Mouse (Mus musculus) liver, embryonic 15.5 days (tissue): ENCODE measurements around the gene N4bp1. TPM values are rescaled to one million over a fixed set of nuclear protein-coding genes. Genes with fewer than 3 reads are reported as not detected.

Experiments
- ATAC-seq: fragments of 200-750 bp; cut with Nextera tagmentation; 2 replicates; pipeline ENCODE4 v1.8.0; 2017; ENCODE audit warnings: moderate number of reproducible peaks, mild to moderate bottlenecking, moderate library complexity; ENCODE audit not compliant: insufficient read depth
- H3K27ac ChIP-seq: fragments of 300-500 bp; sonication (generic); replicated peaks from 2 replicates; pipeline ENCODE4 v1.5.1; 2015; ENCODE audit warnings: mild to moderate bottlenecking, inconsistent platforms
- H3K27me3 ChIP-seq: fragments of 300-500 bp; sonication (generic); 2 replicates; pipeline ENCODE4 v1.6.1; 2015; ENCODE audit warnings: mild to moderate bottlenecking, inconsistent platforms
- H3K36me3 ChIP-seq: fragments of 300-500 bp; sonication (generic); replicated peaks from 2 replicates; pipeline ENCODE4 v1.6.1; 2015; ENCODE audit warnings: moderate library complexity, mild to moderate bottlenecking, inconsistent platforms
- H3K4me1 ChIP-seq: fragments of 300-500 bp; sonication (generic); replicated peaks from 2 replicates; pipeline ENCODE4 v1.6.1; 2015; ENCODE audit warnings: inconsistent platforms
- H3K4me2 ChIP-seq: fragments of 300-500 bp; sonication (generic); 2 replicates; pipeline ENCODE4 v1.6.1; 2015; ENCODE audit warnings: moderate library complexity, mild to moderate bottlenecking, inconsistent platforms
- H3K4me3 ChIP-seq: fragments of 300-500 bp; sonication (generic); replicated peaks from 2 replicates; pipeline ENCODE4 v1.5.1; 2015; ENCODE audit warnings: mild to moderate bottlenecking, inconsistent platforms
- H3K9ac ChIP-seq: fragments of 300-500 bp; sonication (generic); 2 replicates; pipeline ENCODE4 v1.6.1; 2015; ENCODE audit warnings: moderate library complexity, mild to moderate bottlenecking, inconsistent platforms
- H3K9me3 ChIP-seq: fragments of 300-500 bp; sonication (generic); replicated peaks from 2 replicates; pipeline ENCODE4 v1.6.1; 2016; ENCODE audit warnings: inconsistent platforms
- WGBS: fragments of 180-500 bp; shearing (Covaris S2); methylation state at CpG from one replicate; pipeline ENCODE4 v1.1.7; 2015; ENCODE audit warnings: mixed read lengths; ENCODE audit not compliant: insufficient replicate concordance; 5-methylcytosine and 5-hydroxymethylcytosine counted together
- polyA plus RNA-seq: library from polyadenylated mRNA; unstranded; fragments of >200 nt; fragmentation: Nextera tagmentation; extraction: Ambion mirVana; gene quantifications from 2 replicates; pipeline ENCODE4 v1.2.1, GENCODE M21; 2015

Gene N4bp1
- polyA plus RNA-seq, 1 experiment from 2014 or later, result 2.3 TPM

DNA sequence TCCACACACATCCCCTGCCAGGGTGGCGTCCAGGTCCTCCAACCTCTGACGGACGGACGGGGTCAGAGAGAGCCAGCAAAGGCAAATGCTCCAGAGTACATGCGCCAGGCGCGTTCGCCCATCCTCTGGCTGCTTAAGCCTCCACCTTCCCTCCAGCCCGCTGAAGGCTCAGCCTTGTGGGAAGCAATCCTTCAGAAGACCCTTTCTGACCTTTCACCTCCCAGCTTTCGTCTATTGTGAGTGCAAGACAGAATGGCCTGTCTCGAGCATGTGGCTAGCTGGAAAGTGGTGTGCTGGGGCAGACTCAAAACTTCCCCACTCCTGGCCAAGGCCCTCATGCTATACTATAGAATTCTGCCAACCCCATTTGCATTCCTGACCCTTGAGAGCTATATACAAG is 30.4 kb downstream of the N4bp1 start:
- Histone ChIP-seq H3K4me1 (no peaks in the 10 kb centered on the region), H3K4me2 (no peak overlapping the region), H3K9ac (no peak overlapping the region), H3K27ac (no peak overlapping the region), H3K36me3 (peaks cover 15% of the 10 kb centered on the region), H3K9me3 (no peaks in the 10 kb centered on the region), H3K27me3 (no peaks in the 10 kb centered on the region), H3K4me3 (no peak overlapping the region)
- no peak for ATAC-seq
- WGBS, result 82% methylated on average over 11 of the region's 11 CpGs

DNA sequence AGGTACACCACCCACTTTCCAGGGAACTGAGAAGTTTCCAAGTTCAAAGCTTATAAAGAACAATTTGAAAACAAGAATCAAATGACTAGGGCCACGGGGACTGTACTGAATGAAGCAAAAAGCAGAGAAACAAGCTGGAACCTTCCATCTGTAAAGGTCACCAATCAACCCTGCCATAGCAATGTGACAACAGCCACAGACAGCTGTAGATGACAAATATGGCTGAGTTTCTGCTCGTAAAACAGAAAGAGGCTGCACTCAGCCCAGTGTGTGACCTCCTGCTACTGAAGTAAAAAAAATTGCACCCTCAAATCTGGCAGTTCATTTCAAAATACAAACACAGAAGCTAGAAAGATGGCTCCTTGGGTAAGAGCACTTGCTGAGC is 31.1 kb downstream of the N4bp1 start:
- Histone ChIP-seq H3K4me3 (no peak overlapping the region), H3K4me2 (no peak overlapping the region), H3K9me3 (no peaks in the 10 kb centered on the region), H3K36me3 (peaks cover 13% of the 10 kb centered on the region), H3K9ac (no peak overlapping the region), H3K27me3 (no peaks in the 10 kb centered on the region), H3K27ac (no peak overlapping the region), H3K4me1 (no peaks in the 10 kb centered on the region)
- no peak for ATAC-seq
- WGBS, result 61% methylated on average over 2 of the region's 2 CpGs

DNA sequence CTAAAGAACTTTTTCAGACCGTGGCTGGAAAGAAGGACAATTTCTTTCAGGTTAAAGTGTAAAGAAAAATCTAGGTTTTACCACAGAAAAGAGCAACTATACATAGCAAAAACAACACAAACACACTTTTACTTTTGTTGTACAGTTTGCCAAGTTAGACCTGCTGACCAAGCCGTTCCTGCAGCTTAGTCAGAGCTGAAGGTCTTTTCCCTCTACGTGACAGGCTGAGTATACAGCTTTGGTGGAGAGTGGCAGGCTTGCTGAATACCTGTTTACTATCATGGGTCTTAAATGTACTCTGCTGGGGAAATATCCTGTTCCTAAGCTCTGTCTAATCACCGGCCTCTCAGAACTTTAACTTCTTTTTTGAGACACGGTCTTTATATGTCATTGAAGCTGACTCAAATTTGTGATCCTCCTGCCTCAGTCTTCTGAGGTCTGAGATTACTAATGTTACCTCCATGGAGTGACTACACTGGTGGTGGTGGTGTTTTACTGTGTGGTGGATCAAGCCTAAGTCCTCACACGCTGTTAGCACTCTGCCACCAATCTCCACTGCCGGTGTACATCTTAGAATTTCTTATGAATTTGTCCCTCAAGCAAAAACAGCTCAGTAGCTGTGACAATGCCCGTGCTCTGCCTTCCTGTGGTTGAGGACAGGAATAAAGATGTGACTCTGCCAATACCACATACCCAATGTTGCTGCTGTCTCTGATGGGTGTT is 31.6 kb downstream of the N4bp1 start:
- ATAC-seq, result no peak
- H3K4me1 ChIP-seq, result no peaks in the 10 kb centered on the region
- no peak overlapping the region for H3K4me2 ChIP-seq
- no peaks in the 10 kb centered on the region for H3K27me3 ChIP-seq
- H3K4me3 ChIP-seq, result no peak overlapping the region
- 75% methylated on average over 8 of the region's 8 CpGs for WGBS
- no peak overlapping the region for H3K27ac ChIP-seq
- no peaks in the 10 kb centered on the region for H3K9me3 ChIP-seq
- H3K36me3 ChIP-seq, result peaks cover 14% of the 10 kb centered on the region
- H3K9ac ChIP-seq, result no peak overlapping the region

DNA sequence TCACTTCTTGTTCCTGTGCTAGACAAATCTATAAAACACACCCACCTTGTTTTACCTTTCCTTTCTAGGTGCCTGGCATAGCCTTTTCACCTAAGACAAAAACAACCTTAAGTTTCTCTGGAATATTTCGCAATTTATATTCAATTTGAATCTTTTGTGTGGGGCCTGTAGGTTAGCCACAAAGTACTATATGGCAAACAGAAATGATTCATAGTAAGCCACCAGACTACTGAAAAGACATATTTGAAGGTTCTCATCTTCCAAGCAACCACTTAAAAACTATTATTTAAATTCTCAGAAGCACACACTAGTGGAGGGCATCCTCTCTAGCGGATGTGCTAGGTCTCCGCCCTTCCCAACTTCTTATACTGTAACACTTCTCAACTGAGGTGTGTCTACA is 32.6 kb downstream of the N4bp1 start:
- H3K9ac ChIP-seq, result no peak overlapping the region
- H3K27me3 ChIP-seq, result no peaks in the 10 kb centered on the region
- no peak overlapping the region for H3K4me2 ChIP-seq
- H3K27ac ChIP-seq, result no peak overlapping the region
- H3K4me1 ChIP-seq, result no peaks in the 10 kb centered on the region
- no peaks in the 10 kb centered on the region for H3K9me3 ChIP-seq
- no peak for ATAC-seq
- 89% methylated on average over 3 of the region's 3 CpGs for WGBS
- no peak overlapping the region for H3K4me3 ChIP-seq
- peaks cover 23% of the 10 kb centered on the region for H3K36me3 ChIP-seq

DNA sequence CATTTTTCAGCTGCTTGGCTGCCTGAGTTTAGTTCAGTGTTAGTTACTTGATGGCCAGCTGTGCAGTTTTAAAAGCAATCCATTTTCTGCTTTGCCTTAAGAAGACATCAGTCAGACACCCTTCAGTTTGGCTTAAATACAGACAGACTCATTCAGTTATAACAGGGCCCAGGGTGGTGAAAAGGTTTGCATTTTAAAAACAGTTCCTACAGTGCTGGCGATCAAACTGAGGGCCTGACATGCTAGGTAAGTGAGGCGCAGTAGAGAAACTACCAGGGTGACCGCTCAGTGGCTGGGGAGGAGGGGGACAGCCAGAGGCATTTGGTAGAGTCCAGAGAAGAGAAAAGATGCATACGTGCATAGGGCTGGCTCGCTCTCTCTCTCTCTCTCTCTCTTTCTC is 36.2 kb downstream of the N4bp1 start:
- ATAC-seq, result no peak
- WGBS, result 82% methylated on average over 5 of the region's 5 CpGs

DNA sequence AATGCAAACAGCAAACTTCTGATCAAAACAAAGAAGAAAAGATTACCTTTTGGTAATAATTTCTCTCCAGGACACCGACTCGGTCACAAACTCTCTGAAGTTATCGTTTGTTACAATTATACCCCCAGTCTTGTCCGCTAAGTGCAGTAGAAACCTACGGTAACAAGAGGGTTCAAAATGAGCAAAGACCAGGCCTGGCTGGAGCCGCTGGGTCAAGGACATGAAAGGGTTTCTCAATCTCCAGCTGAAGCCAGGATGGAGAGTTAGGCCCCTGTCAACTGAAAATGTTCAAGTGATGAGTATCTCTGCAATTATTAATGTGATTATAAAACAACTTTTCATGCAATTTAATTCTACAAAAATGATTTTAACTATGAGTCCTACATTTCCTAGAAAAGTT is 36.7 kb downstream of the N4bp1 start:
- Histone ChIP-seq H3K9me3 (no peaks in the 10 kb centered on the region), H3K27ac (no peak overlapping the region), H3K27me3 (no peaks in the 10 kb centered on the region), H3K4me3 (no peak overlapping the region), H3K4me1 (0 out of 2 replicates have a peak, but pooled peaks cover 4% of the 10 kb centered on the region), H3K9ac (no peak overlapping the region), H3K4me2 (no peak overlapping the region), H3K36me3 (peaks cover 38% of the 10 kb centered on the region)
- 83% methylated on average over 6 of the region's 6 CpGs for WGBS
- ATAC-seq, result no peak

More for the DNA sequence above, 36.2 kb downstream of the N4bp1 start:
- Histone ChIP-seq H3K4me3 (no peak overlapping the region), H3K36me3 (peaks cover 33% of the 10 kb centered on the region), H3K27ac (no peak overlapping the region), H3K27me3 (no peaks in the 10 kb centered on the region), H3K4me1 (0 out of 2 replicates have a peak, but pooled peaks cover 4% of the 10 kb centered on the region), H3K9ac (no peak overlapping the region), H3K4me2 (no peak overlapping the region), H3K9me3 (no peaks in the 10 kb centered on the region)

DNA sequence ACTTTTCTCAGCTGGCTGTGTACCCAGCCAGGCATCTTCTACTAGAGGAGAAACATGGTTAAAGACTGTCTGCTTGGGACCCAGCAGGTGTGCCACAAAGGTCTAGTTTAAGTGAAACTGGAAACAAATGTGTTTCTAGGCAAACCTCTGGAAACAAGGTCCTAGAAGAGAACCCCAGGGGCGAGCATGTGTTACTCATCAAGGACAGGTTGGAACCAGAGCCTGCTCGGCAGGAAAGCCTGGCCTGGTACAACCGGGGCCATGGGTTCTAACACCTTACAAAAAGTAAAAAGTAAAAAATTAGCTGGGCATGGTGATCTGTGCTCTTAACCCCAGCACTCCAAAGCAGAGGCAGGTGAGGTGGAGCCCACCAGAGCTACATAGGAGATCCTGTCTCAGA is 38.0 kb downstream of the N4bp1 start:
- Histone ChIP-seq H3K27me3 (no peaks in the 10 kb centered on the region), H3K27ac (no peak overlapping the region), H3K4me3 (no peak overlapping the region), H3K4me2 (no peak overlapping the region), H3K9ac (no peak overlapping the region), H3K9me3 (no peaks in the 10 kb centered on the region), H3K36me3 (peaks cover 44% of the 10 kb centered on the region), H3K4me1 (0 out of 2 replicates have a peak, but pooled peaks cover 4% of the 10 kb centered on the region)
- no peak for ATAC-seq
- WGBS, result 72% methylated on average over 3 of the region's 3 CpGs

DNA sequence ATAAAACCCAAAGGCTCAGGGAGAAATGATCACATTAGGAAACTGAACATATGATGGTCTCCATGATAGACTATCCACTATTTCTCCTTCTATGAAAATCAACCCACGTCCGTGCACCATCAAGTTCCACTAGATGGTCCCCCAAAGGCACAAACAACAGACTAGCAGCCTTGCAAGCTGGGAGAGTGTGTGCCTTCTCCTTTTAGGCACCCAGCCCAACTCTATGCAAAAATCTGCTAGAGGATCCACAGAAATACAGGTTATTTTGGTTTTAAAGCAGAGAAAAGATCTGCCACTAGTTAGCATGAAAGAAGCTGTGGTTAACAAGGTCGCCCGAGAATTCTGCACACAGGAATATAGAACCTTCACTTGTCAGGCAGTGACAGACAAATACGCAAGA is 39.2 kb downstream of the N4bp1 start:
- Histone ChIP-seq H3K9ac (no peak overlapping the region), H3K4me1 (0 out of 2 replicates have a peak, but pooled peaks cover 4% of the 10 kb centered on the region), H3K9me3 (no peaks in the 10 kb centered on the region), H3K4me2 (no peak overlapping the region), H3K27ac (no peak overlapping the region), H3K36me3 (peaks cover 44% of the 10 kb centered on the region), H3K27me3 (no peaks in the 10 kb centered on the region), H3K4me3 (no peak overlapping the region)
- no peak for ATAC-seq
- WGBS, result 67% methylated on average over 5 of the region's 5 CpGs

DNA sequence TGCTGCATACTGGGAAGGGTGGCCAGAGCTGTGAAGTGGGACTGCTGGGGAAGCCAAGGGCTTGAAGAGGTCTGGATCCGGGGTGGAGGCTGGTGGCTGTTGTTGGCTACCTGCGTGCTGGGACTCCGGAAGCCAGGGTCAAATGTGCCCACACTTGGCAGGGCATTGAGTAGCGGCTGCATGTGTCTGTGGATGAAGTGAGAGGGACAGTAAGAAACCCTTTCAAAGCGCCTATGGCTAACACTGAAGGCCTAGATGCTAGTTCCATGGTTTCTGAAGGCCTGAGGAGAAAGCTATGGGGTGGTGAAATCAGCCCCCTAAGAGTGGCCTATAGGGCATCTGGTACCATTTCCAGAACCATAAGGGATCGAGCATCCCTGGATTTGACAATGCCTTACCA is 40.2 kb downstream of the N4bp1 start:
- Histone ChIP-seq H3K4me1 (0 out of 2 replicates have a peak, but pooled peaks cover 4% of the 10 kb centered on the region), H3K36me3 (peaks cover 44% of the 10 kb centered on the region), H3K4me3 (no peak overlapping the region), H3K27me3 (no peaks in the 10 kb centered on the region), H3K4me2 (no peak overlapping the region), H3K27ac (no peak overlapping the region), H3K9me3 (no peaks in the 10 kb centered on the region), H3K9ac (no peak overlapping the region)
- 64% methylated on average over 6 of the region's 6 CpGs for WGBS
- ATAC-seq, result no peak

DNA sequence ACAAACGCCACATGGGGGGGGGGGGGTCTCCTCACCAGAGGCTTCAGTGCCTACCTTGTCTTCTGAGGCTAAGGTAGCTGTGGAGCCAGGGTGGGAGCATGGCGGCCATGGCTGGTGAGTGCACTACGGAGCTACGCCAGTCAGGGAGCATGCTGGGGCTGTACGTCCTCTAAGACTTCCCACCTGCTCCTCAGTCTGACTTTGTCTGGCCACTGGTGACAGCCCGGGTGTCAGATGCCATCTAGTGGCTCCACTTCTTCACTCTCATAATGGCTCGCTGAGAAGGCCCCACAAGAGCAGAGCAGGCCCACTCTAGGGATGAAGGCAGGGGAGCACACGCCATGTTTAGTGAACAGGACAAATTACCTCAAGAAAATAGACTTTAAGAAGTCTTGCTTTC is 41.2 kb downstream of the N4bp1 start:
- H3K36me3 ChIP-seq, result peaks cover 44% of the 10 kb centered on the region
- no peaks in the 10 kb centered on the region for H3K9me3 ChIP-seq

DNA sequence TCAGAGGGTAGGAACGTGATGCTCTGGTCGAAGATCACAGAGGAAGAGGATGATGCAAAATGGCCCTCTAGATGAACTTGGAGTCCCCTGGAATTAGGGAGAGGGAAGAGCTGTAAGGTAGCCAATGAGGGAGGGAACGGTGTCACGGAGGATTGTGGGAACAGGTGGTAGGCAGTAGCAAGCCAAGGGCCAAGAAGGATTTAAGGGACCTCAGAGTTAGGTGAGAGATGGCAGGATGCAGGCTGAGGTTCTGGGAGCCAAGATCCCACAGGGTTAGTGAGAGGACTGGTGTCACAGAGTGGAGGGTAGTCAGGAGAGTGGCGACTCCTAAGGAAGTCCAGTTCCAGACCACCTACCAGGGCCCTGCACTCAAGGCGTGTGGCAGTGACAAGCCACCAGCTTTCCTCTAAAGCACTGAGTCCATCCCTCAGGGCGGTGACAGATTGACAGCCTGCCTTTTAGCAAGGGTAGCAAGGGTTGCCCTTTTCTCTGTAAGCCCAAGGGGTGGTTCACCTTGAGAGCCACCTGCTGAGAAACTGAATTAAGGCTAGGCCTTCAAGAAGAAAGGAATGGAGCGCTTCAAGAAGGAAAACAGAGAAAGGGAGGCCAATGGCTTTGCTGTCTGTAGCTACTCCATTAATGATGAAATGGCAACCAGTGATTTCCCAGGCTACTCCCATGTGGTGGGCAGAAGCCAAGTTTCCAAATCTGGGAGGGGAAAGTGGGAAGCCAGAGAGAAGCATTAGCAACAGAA is 43.3 kb downstream of the N4bp1 start:
- Histone ChIP-seq H3K27ac (no peak overlapping the region), H3K9ac (no peak overlapping the region), H3K27me3 (no peaks in the 10 kb centered on the region), H3K4me2 (no peak overlapping the region), H3K9me3 (no peaks in the 10 kb centered on the region), H3K4me3 (no peak overlapping the region), H3K36me3 (peaks cover 28% of the 10 kb centered on the region), H3K4me1 (0 out of 2 replicates have a peak, but pooled peaks cover 4% of the 10 kb centered on the region)
- WGBS, result 80% methylated on average over 8 of the region's 8 CpGs
- ATAC-seq, result no peak

More for the DNA sequence above, 41.2 kb downstream of the N4bp1 start:
- no peak for ATAC-seq
- no peak overlapping the region for H3K4me3 ChIP-seq
- H3K4me1 ChIP-seq, result 0 out of 2 replicates have a peak, but pooled peaks cover 4% of the 10 kb centered on the region
- no peaks in the 10 kb centered on the region for H3K27me3 ChIP-seq
- H3K4me2 ChIP-seq, result no peak overlapping the region
- no peak overlapping the region for H3K27ac ChIP-seq
- 59% methylated on average over 8 of the region's 8 CpGs for WGBS
- H3K9ac ChIP-seq, result no peak overlapping the region
